Mouse (Mus musculus): ENCODE results near the gene Inpp5b. TPM values are rescaled to one million over a fixed set of nuclear protein-coding genes. Genes with fewer than 3 reads are reported as not detected.
A peak's percentile ranks its signal among the peaks of the same experiment; 100 is the strongest.

The Inpp5b gene
- polyA plus RNA-seq, 1 experiment from 2014 or later = 25.7 TPM

DNA sequence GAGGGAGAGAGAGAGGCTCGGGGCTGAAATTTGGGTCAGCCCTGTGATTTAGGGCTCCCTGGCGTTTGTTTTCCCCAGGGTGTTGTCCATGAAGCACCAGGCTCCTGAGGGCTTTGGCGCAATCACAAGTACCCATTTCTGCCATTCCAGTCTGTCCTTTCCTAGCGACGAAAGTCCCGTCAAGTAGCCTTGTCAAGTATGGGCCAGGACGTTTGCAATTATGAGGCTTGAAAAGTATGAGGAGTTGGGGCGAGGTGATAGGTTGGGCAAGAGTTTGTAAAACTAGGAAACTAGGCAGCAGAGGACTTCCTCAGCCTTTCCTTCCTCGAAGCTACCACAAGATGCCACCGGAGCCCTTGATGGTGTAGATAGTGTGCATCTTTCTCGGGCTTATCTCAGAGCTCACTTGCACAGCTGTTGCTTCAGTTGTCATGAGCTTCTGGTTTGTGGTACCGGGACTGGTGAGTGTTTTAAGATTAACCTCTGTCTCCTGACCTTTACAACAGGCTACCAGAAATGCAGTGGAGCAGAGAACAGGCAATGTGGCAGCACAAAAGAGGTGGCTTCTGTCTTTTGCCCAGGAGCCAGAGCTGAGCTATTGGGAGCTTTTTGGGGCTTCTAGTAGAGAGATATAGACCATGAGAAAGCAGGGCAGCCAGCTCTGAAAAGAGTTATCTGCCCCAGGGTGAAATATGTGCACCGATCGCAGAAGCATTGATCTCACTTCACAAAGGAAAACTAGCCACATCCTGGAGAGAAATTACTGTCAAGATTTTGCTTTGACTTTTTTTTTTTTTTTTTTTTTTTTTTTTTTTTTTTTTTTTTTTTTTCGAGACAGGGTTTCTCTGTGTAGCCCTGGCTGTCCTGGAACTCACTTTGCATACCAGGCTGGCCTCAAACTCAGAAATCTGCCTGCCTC lies 10.9 kb downstream of the Inpp5b start:
- no peaks in the 10 kb centered on the region for H3K36me3 ChIP-seq
- H3K4me1 ChIP-seq = peaks cover 43% of the 10 kb centered on the region
- H3K27me3 ChIP-seq (ENCODE audit: low read depth, poor library complexity, severe bottlenecking) = peaks cover 26% of the 10 kb centered on the region
- H3K4me3 ChIP-seq = peak overlapping the region; percentile 71
- no peaks in the 10 kb centered on the region for H3K9me3 ChIP-seq (replicated peaks)
- peak; percentile 30 for DNase-seq (ENCODE audit: low spot score)
- peak overlapping the region; percentile 80 for H3K27ac ChIP-seq (replicated peaks)
- WGBS = 18% methylated on average over 14 of the region's 15 CpGs

DNA sequence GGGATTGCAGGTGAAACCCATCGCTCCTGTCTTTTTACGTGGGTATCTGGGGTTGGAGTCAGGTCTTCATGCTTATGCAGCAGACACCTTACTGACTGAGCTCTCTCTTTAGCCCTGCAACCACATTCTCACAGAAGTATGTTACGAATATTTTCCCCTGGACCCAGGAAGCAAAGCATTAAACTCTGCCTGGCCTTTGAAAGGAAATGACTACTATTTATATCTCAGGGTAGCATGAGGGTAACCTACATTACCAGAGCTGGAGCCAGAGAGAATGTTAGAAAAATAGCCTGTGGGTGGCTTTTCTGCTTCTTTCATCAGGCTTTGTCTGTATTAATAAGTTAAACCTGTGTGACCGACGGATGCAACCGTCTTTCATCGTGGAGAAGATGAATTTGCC lies 13.9 kb downstream of the Inpp5b start:
- Histone ChIP-seq H3K4me1 (peaks cover 41% of the 10 kb centered on the region), H3K4me3 (no peak overlapping the region), H3K27ac (replicated peaks) (no peak overlapping the region), H3K27me3 (ENCODE audit: low read depth, poor library complexity, severe bottlenecking) (peaks cover 1% of the 10 kb centered on the region; the same call in 1 of the 2 replicates), H3K9me3 (replicated peaks) (no peaks in the 10 kb centered on the region), H3K36me3 (peaks cover 4% of the 10 kb centered on the region; the same call in 1 of the 2 replicates)
- no peak for DNase-seq (ENCODE audit: low spot score)
- WGBS = 85% methylated on average over 7 of the region's 7 CpGs

DNA sequence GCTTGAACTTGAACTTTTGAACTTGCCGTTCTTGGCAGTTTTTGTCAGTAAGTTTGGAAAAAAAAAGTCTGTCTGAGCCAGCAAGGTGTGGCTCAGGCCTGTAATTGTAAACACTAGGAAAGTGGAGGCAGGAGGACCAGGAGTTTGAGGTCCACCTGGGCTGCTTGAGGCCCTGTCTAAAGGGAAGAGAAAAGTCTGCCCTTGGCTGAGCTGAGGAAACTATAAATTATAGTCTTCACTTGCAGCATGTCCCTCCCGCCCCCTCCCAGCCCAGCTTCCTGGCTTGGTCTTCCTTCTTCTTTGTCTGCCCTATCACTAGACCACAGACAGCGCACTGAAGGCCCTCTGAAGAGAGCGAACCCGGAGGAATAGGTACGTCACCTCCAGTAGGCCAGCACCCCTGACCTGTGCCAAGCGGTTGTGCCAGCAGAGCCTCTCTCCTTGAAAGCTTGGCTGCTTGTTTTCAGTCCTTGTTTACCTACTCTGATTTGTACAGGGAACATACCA lies 17.7 kb downstream of the Inpp5b start:
- Histone ChIP-seq H3K9me3 (replicated peaks) (no peaks in the 10 kb centered on the region), H3K27ac (replicated peaks) (no peak overlapping the region), H3K27me3 (ENCODE audit: low read depth, poor library complexity, severe bottlenecking) (no peaks in the 10 kb centered on the region), H3K36me3 (peaks cover 4% of the 10 kb centered on the region; the same call in 1 of the 2 replicates), H3K4me3 (no peak overlapping the region), H3K4me1 (peaks cover 12% of the 10 kb centered on the region; the same call in 1 of the 2 replicates)
- DNase-seq (ENCODE audit: low spot score) = no peak
- 90% methylated on average over 7 of the region's 7 CpGs for WGBS

DNA sequence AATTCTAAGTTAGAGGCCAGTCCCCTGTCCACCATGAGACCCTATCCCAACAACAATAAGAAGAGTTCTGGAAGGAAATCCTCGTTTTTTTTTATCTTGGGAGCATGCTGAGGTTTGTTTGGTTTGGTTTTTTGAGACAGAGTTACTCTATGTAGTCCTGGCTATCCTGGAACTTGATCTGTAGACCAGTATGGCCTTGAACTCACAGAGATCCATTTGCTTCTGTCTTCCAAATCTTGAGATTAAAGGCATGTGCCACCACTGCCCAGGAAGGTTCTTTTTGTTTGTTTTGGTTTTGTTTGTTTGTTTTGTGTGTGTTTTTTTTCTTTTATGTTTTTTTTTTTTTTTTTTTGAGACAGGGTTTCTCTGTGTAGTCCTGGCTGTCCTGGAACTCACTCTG lies 19.6 kb downstream of the Inpp5b start:
- Histone ChIP-seq H3K27me3 (ENCODE audit: low read depth, poor library complexity, severe bottlenecking) (no peaks in the 10 kb centered on the region), H3K4me3 (no peak overlapping the region), H3K27ac (replicated peaks) (no peak overlapping the region), H3K9me3 (replicated peaks) (no peaks in the 10 kb centered on the region), H3K4me1 (0 out of 2 replicates have a peak, but pooled peaks cover under 1% of the 10 kb centered on the region), H3K36me3 (peaks cover 4% of the 10 kb centered on the region; the same call in 1 of the 2 replicates)
- no peak for DNase-seq (ENCODE audit: low spot score)
- WGBS = 65% methylated on average over 1 of the region's 1 CpGs

DNA sequence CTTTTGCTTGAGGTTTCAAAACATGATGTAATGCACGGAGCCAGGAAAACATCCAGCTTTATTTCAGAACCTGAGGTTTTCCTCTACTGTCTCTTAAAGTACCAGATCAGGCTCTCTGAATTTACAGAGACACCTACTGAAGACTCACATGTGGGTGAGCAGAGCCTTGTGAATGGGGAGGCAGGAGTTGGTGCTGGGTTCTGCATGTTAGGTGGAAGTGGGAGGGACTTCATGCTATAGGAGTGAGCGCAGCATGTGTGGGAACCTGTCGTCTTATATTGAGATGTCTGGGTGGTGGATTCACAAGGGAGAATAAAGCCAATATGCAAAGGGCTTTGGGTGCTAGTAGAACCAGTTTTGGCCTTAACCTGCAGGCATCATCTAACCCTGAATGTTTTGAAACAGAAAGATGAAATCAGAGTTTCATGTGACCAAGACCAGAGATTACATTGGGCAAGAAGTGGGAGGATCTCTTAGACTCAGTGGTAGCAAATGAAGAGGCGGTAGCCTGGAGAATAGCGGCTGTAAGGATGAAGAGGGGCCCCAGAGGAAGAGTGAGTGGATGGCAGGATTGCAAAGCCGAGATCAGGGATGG lies 21.3 kb downstream of the Inpp5b start:
- no peak for DNase-seq (ENCODE audit: low spot score)
- 93% methylated on average over 6 of the region's 6 CpGs for WGBS
- Histone ChIP-seq H3K4me3 (no peak overlapping the region), H3K4me1 (no peaks in the 10 kb centered on the region), H3K36me3 (peaks cover 4% of the 10 kb centered on the region; the same call in 1 of the 2 replicates), H3K9me3 (replicated peaks) (no peaks in the 10 kb centered on the region), H3K27me3 (ENCODE audit: low read depth, poor library complexity, severe bottlenecking) (no peaks in the 10 kb centered on the region), H3K27ac (replicated peaks) (no peak overlapping the region)

DNA sequence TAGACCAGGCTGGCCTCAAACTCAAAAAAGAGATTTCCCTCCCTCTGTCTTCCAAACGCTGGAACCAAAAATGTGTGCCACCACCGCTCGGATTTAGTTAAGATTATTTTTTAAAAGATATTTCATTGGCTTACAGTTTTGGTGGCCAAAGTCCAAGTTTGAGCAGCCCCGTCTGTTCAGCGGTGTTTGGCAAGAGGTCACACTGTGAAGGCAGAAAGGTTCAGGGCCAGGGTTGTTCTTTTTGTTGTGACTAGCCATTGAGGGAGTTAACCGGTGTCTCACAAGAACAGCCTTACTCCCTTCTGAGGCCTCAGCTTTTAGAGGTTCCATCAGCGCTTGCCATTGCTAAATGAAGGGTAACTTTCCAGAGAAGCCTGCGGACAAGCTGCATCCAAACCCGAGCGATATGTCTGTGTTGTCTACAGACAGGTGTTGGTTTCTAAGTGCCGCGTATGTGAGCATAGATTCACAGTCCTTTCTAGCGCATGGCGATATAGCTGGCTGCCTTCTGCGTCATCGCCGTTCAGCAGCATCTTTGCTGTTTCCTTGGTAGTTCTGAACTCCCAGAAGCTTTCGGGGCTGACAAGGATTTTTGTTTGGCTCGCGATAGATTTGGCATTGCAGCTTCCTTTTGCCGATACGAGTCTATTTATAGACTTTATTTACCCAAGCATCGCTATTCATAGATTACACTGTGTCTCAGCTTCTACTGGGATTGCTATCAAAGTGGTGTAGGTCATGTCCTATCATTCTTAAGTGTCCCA lies 24.3 kb downstream of the Inpp5b start:
- WGBS = 92% methylated on average over 23 of the region's 23 CpGs
- Histone ChIP-seq H3K27ac (replicated peaks) (no peak overlapping the region), H3K4me1 (no peaks in the 10 kb centered on the region), H3K27me3 (ENCODE audit: low read depth, poor library complexity, severe bottlenecking) (no peaks in the 10 kb centered on the region), H3K4me3 (no peak overlapping the region), H3K9me3 (replicated peaks) (no peaks in the 10 kb centered on the region), H3K36me3 (no peaks in the 10 kb centered on the region)
- no peak for DNase-seq (ENCODE audit: low spot score)

DNA sequence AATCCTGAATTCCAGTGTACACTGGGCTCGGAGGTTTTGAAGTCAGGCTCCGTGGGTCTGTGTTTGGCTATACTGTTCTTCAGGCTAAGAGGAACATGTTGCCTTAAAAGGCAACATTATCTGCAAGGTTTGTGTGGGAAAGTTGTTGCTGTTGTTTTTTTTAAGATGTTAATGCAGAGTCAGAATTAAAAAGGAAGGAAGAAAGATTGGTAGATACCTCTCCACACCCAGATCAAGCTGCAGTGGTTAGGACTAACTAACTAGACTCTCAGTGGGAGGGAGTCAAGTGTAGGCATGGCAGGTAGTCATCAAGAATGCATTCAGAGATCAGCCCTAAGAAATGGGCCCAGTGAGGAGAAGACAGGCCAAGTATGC lies 24.9 kb downstream of the Inpp5b start:
- H3K27me3 ChIP-seq (ENCODE audit: low read depth, poor library complexity, severe bottlenecking) = no peaks in the 10 kb centered on the region
- no peaks in the 10 kb centered on the region for H3K36me3 ChIP-seq
- WGBS = 92% methylated on average over 2 of the region's 2 CpGs
- DNase-seq (ENCODE audit: low spot score) = no peak
- no peaks in the 10 kb centered on the region for H3K9me3 ChIP-seq (replicated peaks)
- H3K4me3 ChIP-seq = no peak overlapping the region
- H3K27ac ChIP-seq (replicated peaks) = no peak overlapping the region
- H3K4me1 ChIP-seq = no peaks in the 10 kb centered on the region

DNA sequence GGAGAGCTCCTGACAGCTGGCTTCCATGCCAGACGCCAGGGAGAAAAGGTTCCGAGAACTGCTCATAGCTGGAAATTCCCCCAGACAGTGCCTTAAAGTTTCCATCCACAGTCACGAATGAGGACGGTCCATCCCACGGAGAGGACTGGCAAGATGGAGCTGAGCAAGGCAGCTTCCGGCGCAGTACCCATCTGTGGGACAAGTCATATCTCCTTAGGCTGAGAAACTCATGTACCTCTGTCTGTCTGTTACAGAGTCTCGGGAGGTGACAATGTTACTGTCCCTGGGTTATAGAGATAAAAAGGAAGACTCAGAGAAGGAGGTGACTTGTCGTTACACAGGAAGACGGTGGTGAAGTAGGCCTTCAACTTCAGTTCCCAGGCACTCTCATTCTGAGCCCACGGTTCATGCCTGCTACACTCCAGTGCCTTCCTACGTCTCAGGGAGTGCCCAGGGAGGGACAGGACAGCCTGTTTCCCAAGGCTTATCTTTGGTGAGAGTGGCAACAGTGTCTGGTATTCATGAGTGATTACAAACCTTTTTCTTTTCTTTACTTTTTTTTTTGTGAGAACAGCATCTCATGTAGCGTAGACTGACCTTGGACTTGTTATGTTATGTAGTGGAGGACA lies 27.4 kb downstream of the Inpp5b start:
- WGBS = 88% methylated on average over 13 of the region's 13 CpGs
- no peak for DNase-seq (ENCODE audit: low spot score)

DNA sequence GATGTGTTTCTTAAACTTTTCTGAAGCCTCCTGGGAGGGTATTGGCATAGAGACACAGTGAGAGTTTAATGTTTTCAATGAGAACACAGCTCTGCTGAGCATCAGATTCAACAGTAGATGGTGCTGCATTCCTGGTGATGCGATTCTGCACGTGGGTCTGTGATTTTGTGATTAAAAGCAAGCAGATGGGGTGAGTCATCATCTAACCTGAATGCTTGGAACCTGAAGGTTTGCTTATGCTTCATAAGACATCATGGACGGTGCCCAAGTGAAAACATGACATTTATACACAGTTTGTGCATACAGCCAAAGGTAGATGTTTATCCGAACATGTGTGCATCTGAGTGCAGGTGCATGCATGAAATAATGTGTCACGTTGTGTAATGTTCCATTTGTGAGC lies 29.0 kb downstream of the Inpp5b start:
- Histone ChIP-seq H3K4me1 (peaks cover 3% of the 10 kb centered on the region; the same call in 1 of the 2 replicates), H3K27ac (replicated peaks) (no peak overlapping the region), H3K36me3 (no peaks in the 10 kb centered on the region), H3K27me3 (ENCODE audit: low read depth, poor library complexity, severe bottlenecking) (no peaks in the 10 kb centered on the region), H3K4me3 (no peak overlapping the region), H3K9me3 (replicated peaks) (no peaks in the 10 kb centered on the region)
- no peak for DNase-seq (ENCODE audit: low spot score)
- WGBS = 83% methylated on average over 5 of the region's 5 CpGs

More for the DNA sequence above, 27.4 kb downstream of the Inpp5b start:
- Histone ChIP-seq H3K27me3 (ENCODE audit: low read depth, poor library complexity, severe bottlenecking) (no peaks in the 10 kb centered on the region), H3K4me3 (no peak overlapping the region), H3K9me3 (replicated peaks) (no peaks in the 10 kb centered on the region), H3K27ac (replicated peaks) (no peak overlapping the region), H3K36me3 (no peaks in the 10 kb centered on the region), H3K4me1 (peaks cover 3% of the 10 kb centered on the region; the same call in 1 of the 2 replicates)

DNA sequence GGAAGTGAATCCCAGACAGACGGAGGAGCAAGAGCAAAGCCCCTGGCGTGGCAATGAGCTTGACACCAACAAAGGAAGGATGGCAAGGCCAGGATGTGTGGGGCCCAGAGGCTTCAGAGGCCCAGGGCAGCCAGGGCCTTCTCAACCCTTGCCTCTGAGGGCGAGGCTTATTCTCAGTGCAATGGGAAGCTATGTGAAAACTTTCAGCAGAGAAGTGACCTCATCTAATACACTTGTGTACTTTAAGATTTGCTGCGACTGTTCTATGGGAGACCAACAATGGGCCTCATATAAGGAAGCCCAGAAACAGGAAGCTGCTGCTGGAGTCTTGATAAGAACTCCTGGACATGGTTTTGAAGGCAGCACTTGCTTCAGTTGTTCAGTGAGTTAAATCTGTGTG lies 30.5 kb downstream of the Inpp5b start:
- Histone ChIP-seq H3K9me3 (replicated peaks) (no peaks in the 10 kb centered on the region), H3K36me3 (no peaks in the 10 kb centered on the region), H3K27ac (replicated peaks) (no peak overlapping the region), H3K4me3 (no peak overlapping the region), H3K27me3 (ENCODE audit: low read depth, poor library complexity, severe bottlenecking) (no peaks in the 10 kb centered on the region), H3K4me1 (peaks cover 3% of the 10 kb centered on the region; the same call in 1 of the 2 replicates)
- WGBS = 75% methylated on average over 4 of the region's 4 CpGs
- no peak for DNase-seq (ENCODE audit: low spot score)

DNA sequence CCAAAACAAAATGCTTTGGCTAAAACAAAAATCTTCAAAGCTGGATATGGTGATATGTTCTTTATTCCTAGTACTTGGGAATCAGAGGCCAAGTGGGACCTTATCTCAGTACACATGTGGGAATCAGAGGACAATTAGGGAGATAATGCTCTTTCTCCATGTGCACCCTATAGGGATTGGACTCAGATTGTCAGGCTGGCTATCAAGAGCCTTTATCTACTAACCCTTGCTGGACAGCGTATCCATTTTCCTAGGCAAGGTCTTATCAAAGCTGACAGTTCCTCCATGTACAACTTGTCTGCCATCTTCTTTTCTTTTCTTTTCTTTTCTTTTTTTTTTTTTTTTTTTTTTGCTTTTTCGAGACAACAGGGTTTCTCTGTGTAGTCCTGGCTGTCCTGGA lies 31.8 kb downstream of the Inpp5b start:
- Histone ChIP-seq H3K4me1 (peaks cover 3% of the 10 kb centered on the region; the same call in 1 of the 2 replicates), H3K4me3 (no peak overlapping the region), H3K27ac (replicated peaks) (no peak overlapping the region), H3K9me3 (replicated peaks) (no peaks in the 10 kb centered on the region), H3K27me3 (ENCODE audit: low read depth, poor library complexity, severe bottlenecking) (no peaks in the 10 kb centered on the region), H3K36me3 (no peaks in the 10 kb centered on the region)
- no peak for DNase-seq (ENCODE audit: low spot score)
- WGBS = 68% methylated on average over 2 of the region's 2 CpGs

DNA sequence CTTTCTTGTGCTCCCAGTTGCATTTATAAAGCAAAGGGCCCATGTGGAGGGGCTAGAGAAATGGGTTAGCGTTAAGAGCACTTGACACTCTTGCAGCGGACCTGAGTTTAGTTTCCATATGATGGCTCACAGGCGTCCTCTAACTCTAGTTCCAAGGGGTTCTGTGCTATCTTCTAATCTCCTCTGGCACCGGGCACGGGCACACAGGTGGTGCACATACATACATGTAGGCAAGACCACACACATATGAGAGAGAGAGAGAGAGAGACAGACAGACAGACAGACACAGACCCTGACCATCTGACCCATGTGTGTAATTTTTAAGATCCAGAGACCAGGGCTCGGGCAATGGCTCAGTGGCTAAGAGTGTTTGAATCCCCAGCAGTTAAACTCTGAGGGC lies 32.3 kb downstream of the Inpp5b start:
- 90% methylated on average over 6 of the region's 6 CpGs for WGBS
- H3K4me3 ChIP-seq = no peak overlapping the region

More for the DNA sequence above, 32.3 kb downstream of the Inpp5b start:
- no peaks in the 10 kb centered on the region for H3K9me3 ChIP-seq (replicated peaks)
- H3K36me3 ChIP-seq = 0 out of 2 replicates have a peak, but pooled peaks cover 4% of the 10 kb centered on the region
- H3K27ac ChIP-seq (replicated peaks) = no peak overlapping the region
- peaks cover 3% of the 10 kb centered on the region; the same call in 1 of the 2 replicates for H3K4me1 ChIP-seq
- no peaks in the 10 kb centered on the region for H3K27me3 ChIP-seq (ENCODE audit: low read depth, poor library complexity, severe bottlenecking)
- DNase-seq (ENCODE audit: low spot score) = no peak
